Mouse (Mus musculus): ENCODE measurements around the gene Ahdc1.

- TF ChIP-seq CTCF (IDR thresholded peaks at IDR 0.05; ENCODE audit: insufficient read depth, low read length) (no peak), POLR2A (IDR thresholded peaks at IDR 0.05; ENCODE audit: borderline replicate concordance, extremely low read depth, low read depth, low read length) (no peak)
Measured at GRCm38 (mm10) chr4:133028193-133028592, 17.1 kb downstream of the Ahdc1 start.

All from lung, adult 2 months (tissue).